Mouse (Mus musculus): ENCODE measurements around the gene Liph. TPM values are rescaled to one million over a fixed set of nuclear protein-coding genes. Genes with fewer than 3 reads are reported as not detected.

Liph gene
- polyA plus RNA-seq, 1 experiment from 2014 or later = 0.41 TPM

- Histone ChIP-seq H3K27me3 (ENCODE audit: control insufficient read depth, insufficient read depth, low read length) (no peaks in the 10 kb centered on the region), H3K27ac (ENCODE audit: low read depth, low read length) (no peak overlapping the region), H3K4me1 (ENCODE audit: control insufficient read depth, insufficient read depth, low read length) (no peaks in the 10 kb centered on the region), H3K36me3 (ENCODE audit: control insufficient read depth, insufficient read depth, low read length) (no peaks in the 10 kb centered on the region), H3K9me3 (ENCODE audit: control insufficient read depth, low read length) (no peaks in the 10 kb centered on the region), H3K9ac (ENCODE audit: low read length) (no peak overlapping the region), H3K4me2 (ENCODE audit: low read depth) (no peak overlapping the region), H3K4me3 (ENCODE audit: low read depth, low read length) (no peak overlapping the region)
- WGBS = 46% methylated on average over 3 of the region's 3 CpGs
- ATAC-seq (ENCODE audit: insufficient read depth, low FRiP score, low TSS enrichment) (no peak), DNase-seq (ENCODE audit: low spot score) (no peak)
These were observed 9.3 kb downstream of the Liph start for GRCm38 (mm10) chr16:21986191-21986590.

DNA sequence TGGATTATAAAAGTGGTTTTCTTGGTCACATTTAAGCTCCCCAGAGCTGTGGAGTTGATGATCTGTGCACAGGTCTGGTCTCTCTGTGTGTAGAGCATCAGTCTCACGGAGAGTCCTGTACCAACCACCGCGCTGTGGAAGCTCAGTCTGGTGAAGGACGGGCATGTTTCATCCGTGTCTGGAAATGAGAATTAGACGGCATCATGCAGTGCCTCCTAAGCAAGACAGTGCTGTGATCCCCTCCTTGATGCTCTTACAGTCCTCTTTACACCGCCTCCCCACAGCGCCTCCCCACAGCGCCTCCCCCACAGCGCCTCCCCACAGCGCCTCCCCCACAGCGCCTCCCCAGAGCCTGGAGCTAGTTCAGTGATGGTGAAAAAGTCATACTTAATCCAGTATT, 11.4 kb downstream of the Liph start:
- Histone ChIP-seq H3K27me3 (ENCODE audit: control insufficient read depth, insufficient read depth, low read length) (no peaks in the 10 kb centered on the region), H3K4me1 (ENCODE audit: control insufficient read depth, insufficient read depth, low read length) (no peaks in the 10 kb centered on the region), H3K4me3 (ENCODE audit: low read depth, low read length) (no peak overlapping the region), H3K36me3 (ENCODE audit: control insufficient read depth, insufficient read depth, low read length) (no peaks in the 10 kb centered on the region), H3K27ac (ENCODE audit: low read depth, low read length) (no peak overlapping the region), H3K4me2 (ENCODE audit: low read depth) (no peak overlapping the region), H3K9me3 (ENCODE audit: control insufficient read depth, low read length) (no peaks in the 10 kb centered on the region), H3K9ac (ENCODE audit: low read length) (no peak overlapping the region)
- no peak for DNase-seq (ENCODE audit: low spot score)
- WGBS = 92% methylated on average over 12 of the region's 12 CpGs
- no peak for ATAC-seq (ENCODE audit: insufficient read depth, low FRiP score, low TSS enrichment)

- Histone ChIP-seq H3K36me3 (ENCODE audit: control insufficient read depth, insufficient read depth, low read length) (no peaks in the 10 kb centered on the region), H3K9me3 (ENCODE audit: control insufficient read depth, low read length) (no peaks in the 10 kb centered on the region), H3K27me3 (ENCODE audit: control insufficient read depth, insufficient read depth, low read length) (no peaks in the 10 kb centered on the region), H3K4me2 (ENCODE audit: low read depth) (no peak overlapping the region), H3K27ac (ENCODE audit: low read depth, low read length) (no peak overlapping the region), H3K4me1 (ENCODE audit: control insufficient read depth, insufficient read depth, low read length) (no peaks in the 10 kb centered on the region), H3K9ac (ENCODE audit: low read length) (no peak overlapping the region), H3K4me3 (ENCODE audit: low read depth, low read length) (no peak overlapping the region)
- no peak for ATAC-seq (ENCODE audit: insufficient read depth, low FRiP score, low TSS enrichment)
- WGBS = 93% methylated on average over 4 of the region's 4 CpGs
- no peak for DNase-seq (ENCODE audit: low spot score)
These were observed 11.9 kb downstream of the Liph start for GRCm38 (mm10) chr16:21983581-21983980.

- H3K4me1 ChIP-seq (ENCODE audit: control insufficient read depth, insufficient read depth, low read length) = no peaks in the 10 kb centered on the region
- ATAC-seq (ENCODE audit: insufficient read depth, low FRiP score, low TSS enrichment) = no peak
- no peaks in the 10 kb centered on the region for H3K27me3 ChIP-seq (ENCODE audit: control insufficient read depth, insufficient read depth, low read length)
- no peaks in the 10 kb centered on the region for H3K9me3 ChIP-seq (ENCODE audit: control insufficient read depth, low read length)
- no peaks in the 10 kb centered on the region for H3K36me3 ChIP-seq (ENCODE audit: control insufficient read depth, insufficient read depth, low read length)
- DNase-seq (ENCODE audit: low spot score) = no peak
- H3K4me2 ChIP-seq (ENCODE audit: low read depth) = no peak overlapping the region
- H3K9ac ChIP-seq (ENCODE audit: low read length) = no peak overlapping the region
- H3K27ac ChIP-seq (ENCODE audit: low read depth, low read length) = no peak overlapping the region
- no peak overlapping the region for H3K4me3 ChIP-seq (ENCODE audit: low read depth, low read length)
- WGBS = 96% methylated on average over 9 of the region's 9 CpGs
These were observed 12.3 kb downstream of the Liph start for GRCm38 (mm10) chr16:21983146-21983545.

DNA sequence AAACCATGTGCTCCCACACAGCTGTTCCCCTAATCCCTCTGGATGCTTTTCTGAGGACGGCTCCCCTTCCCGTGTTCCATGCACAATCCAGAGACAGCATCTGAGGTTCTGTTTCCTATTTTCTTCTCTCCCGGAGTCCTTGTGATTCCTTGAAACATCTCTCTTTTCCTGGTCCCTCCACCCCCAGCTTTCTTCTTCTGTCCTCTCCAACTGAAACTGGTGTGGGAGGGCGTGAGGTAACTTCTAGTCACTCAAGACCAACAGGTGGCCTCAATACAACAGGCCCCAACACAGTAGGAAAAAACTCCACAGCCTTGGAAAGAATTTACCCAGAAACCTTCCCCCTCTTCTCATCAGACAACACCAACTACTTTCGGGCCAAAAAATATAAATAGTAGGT, 18.1 kb downstream of the Liph start:
- ATAC-seq (ENCODE audit: insufficient read depth, low FRiP score, low TSS enrichment) (no peak), DNase-seq (ENCODE audit: low spot score) (no peak)
- Histone ChIP-seq H3K4me1 (ENCODE audit: control insufficient read depth, insufficient read depth, low read length) (no peaks in the 10 kb centered on the region), H3K9ac (ENCODE audit: low read length) (no peak overlapping the region), H3K27ac (ENCODE audit: low read depth, low read length) (no peak overlapping the region), H3K4me2 (ENCODE audit: low read depth) (no peak overlapping the region), H3K27me3 (ENCODE audit: control insufficient read depth, insufficient read depth, low read length) (no peaks in the 10 kb centered on the region), H3K36me3 (ENCODE audit: control insufficient read depth, insufficient read depth, low read length) (no peaks in the 10 kb centered on the region), H3K9me3 (ENCODE audit: control insufficient read depth, low read length) (no peaks in the 10 kb centered on the region), H3K4me3 (ENCODE audit: low read depth, low read length) (no peak overlapping the region)
- whole genome bisulfite sequencing = 83% methylated on average over 5 of the region's 5 CpGs

- Histone ChIP-seq H3K27me3 (ENCODE audit: control insufficient read depth, insufficient read depth, low read length) (no peaks in the 10 kb centered on the region), H3K4me2 (ENCODE audit: low read depth) (peak overlapping the region; percentile 13), H3K27ac (ENCODE audit: low read depth, low read length) (no peak overlapping the region), H3K4me1 (ENCODE audit: control insufficient read depth, insufficient read depth, low read length) (no peaks in the 10 kb centered on the region), H3K9ac (ENCODE audit: low read length) (no peak overlapping the region), H3K36me3 (ENCODE audit: control insufficient read depth, insufficient read depth, low read length) (no peaks in the 10 kb centered on the region), H3K9me3 (ENCODE audit: control insufficient read depth, low read length) (no peaks in the 10 kb centered on the region), H3K4me3 (ENCODE audit: low read depth, low read length) (no peak overlapping the region)
- ATAC-seq (ENCODE audit: insufficient read depth, low FRiP score, low TSS enrichment) (no peak), DNase-seq (ENCODE audit: low spot score) (peak; percentile 14)
- WGBS = 3% methylated on average over 16 of the region's 16 CpGs
These were observed 19.3 kb downstream of the Liph start for GRCm38 (mm10) chr16:21976203-21976602.

DNA sequence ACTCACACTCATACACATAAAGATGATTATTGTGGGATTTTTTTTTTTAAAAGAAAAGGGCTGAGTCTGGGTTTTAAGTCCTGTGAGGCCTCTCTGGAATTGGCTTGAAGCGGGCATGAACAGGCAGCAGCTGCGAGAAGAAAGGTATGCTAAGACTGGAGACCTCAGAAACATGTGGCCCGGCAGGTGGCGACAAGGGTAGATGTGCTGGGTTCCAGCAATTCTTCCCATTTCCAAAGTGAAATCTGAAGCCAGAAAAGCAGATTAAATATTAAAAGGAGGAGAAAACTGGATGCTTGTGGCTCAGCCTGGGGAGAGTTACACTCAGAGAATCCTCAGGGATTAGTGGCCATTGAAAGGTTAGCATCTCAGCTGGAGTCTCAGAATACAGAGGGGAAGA, 24.0 kb downstream of the Liph start:
- no peak for DNase-seq (ENCODE audit: low spot score)
- 66% methylated on average over 4 of the region's 4 CpGs for WGBS
- no peak overlapping the region for H3K27ac ChIP-seq (ENCODE audit: low read depth, low read length)
- no peaks in the 10 kb centered on the region for H3K4me1 ChIP-seq (ENCODE audit: control insufficient read depth, insufficient read depth, low read length)
- no peaks in the 10 kb centered on the region for H3K36me3 ChIP-seq (ENCODE audit: control insufficient read depth, insufficient read depth, low read length)
- no peak overlapping the region for H3K4me2 ChIP-seq (ENCODE audit: low read depth)
- no peak overlapping the region for H3K4me3 ChIP-seq (ENCODE audit: low read depth, low read length)
- no peaks in the 10 kb centered on the region for H3K27me3 ChIP-seq (ENCODE audit: control insufficient read depth, insufficient read depth, low read length)
- no peaks in the 10 kb centered on the region for H3K9me3 ChIP-seq (ENCODE audit: control insufficient read depth, low read length)
- no peak overlapping the region for H3K9ac ChIP-seq (ENCODE audit: low read length)
- ATAC-seq (ENCODE audit: insufficient read depth, low FRiP score, low TSS enrichment) = no peak

GRCm38 (mm10) chr16:21970536-21970935, 24.9 kb downstream of the Liph start:
- no peak overlapping the region for H3K4me3 ChIP-seq (ENCODE audit: low read depth, low read length)
- H3K9ac ChIP-seq (ENCODE audit: low read length) = no peak overlapping the region
- H3K36me3 ChIP-seq (ENCODE audit: control insufficient read depth, insufficient read depth, low read length) = no peaks in the 10 kb centered on the region
- H3K27ac ChIP-seq (ENCODE audit: low read depth, low read length) = no peak overlapping the region
- ATAC-seq (ENCODE audit: insufficient read depth, low FRiP score, low TSS enrichment) (no peak), DNase-seq (ENCODE audit: low spot score) (no peak)
- H3K4me1 ChIP-seq (ENCODE audit: control insufficient read depth, insufficient read depth, low read length) = no peaks in the 10 kb centered on the region
- H3K27me3 ChIP-seq (ENCODE audit: control insufficient read depth, insufficient read depth, low read length) = no peaks in the 10 kb centered on the region
- H3K9me3 ChIP-seq (ENCODE audit: control insufficient read depth, low read length) = no peaks in the 10 kb centered on the region
- 88% methylated on average over 6 of the region's 6 CpGs for WGBS
- H3K4me2 ChIP-seq (ENCODE audit: low read depth) = no peak overlapping the region

- ATAC-seq (ENCODE audit: insufficient read depth, low FRiP score, low TSS enrichment) = no peak
- no peaks in the 10 kb centered on the region for H3K4me1 ChIP-seq (ENCODE audit: control insufficient read depth, insufficient read depth, low read length)
These were observed 25.6 kb downstream of the Liph start for GRCm38 (mm10) chr16:21969874-21970273.

More at GRCm38 (mm10) chr16:21969874-21970273, 25.6 kb downstream of the Liph start:
- Histone ChIP-seq H3K9ac (ENCODE audit: low read length) (no peak overlapping the region), H3K27me3 (ENCODE audit: control insufficient read depth, insufficient read depth, low read length) (no peaks in the 10 kb centered on the region), H3K4me3 (ENCODE audit: low read depth, low read length) (no peak overlapping the region), H3K4me2 (ENCODE audit: low read depth) (no peak overlapping the region), H3K36me3 (ENCODE audit: control insufficient read depth, insufficient read depth, low read length) (no peaks in the 10 kb centered on the region), H3K27ac (ENCODE audit: low read depth, low read length) (no peak overlapping the region), H3K9me3 (ENCODE audit: control insufficient read depth, low read length) (no peaks in the 10 kb centered on the region)
- no peak for DNase-seq (ENCODE audit: low spot score)
- WGBS = 83% methylated on average over 5 of the region's 5 CpGs

All from neural tube, embryonic 11.5 days (tissue).